Mouse (Mus musculus) embryo, embryonic 11.5 days (tissue): ENCODE measurements around the gene Asic2.

Experiments
- DNase-seq: peaks from one replicate; pipeline ENCODE4 v3.0.0-alpha.2; 2012; ENCODE audit warnings: low read depth, low spot score

Asic2 gene

GRCm38 (mm10) chr11:81521881-81522280 lies 446.4 kb downstream of the Asic2 start:
- no peak for DNase-seq

- DNase-seq, result no peak
Measured at GRCm38 (mm10) chr11:81518001-81518955, 450.0 kb downstream of the Asic2 start.

GRCm38 (mm10) chr11:81515754-81516153 lies 452.5 kb downstream of the Asic2 start:
- no peak for DNase-seq

- no peak for DNase-seq
Measured at GRCm38 (mm10) chr11:81512434-81512833, 455.8 kb downstream of the Asic2 start.

GRCm38 (mm10) chr11:81511401-81511800 lies 456.9 kb downstream of the Asic2 start:
- DNase-seq, result no peak

GRCm38 (mm10) chr11:81508385-81509233 lies 459.6 kb downstream of the Asic2 start:
- no peak for DNase-seq

- no peak for DNase-seq
Measured at GRCm38 (mm10) chr11:81504791-81505430, 463.3 kb downstream of the Asic2 start.

GRCm38 (mm10) chr11:81501473-81502246 lies 466.6 kb downstream of the Asic2 start:
- DNase-seq, result no peak

GRCm38 (mm10) chr11:81498990-81499389 lies 469.3 kb downstream of the Asic2 start:
- no peak for DNase-seq

- no peak for DNase-seq
Measured at GRCm38 (mm10) chr11:81497652-81498391, 470.4 kb downstream of the Asic2 start.

- DNase-seq, result no peak
Measured at GRCm38 (mm10) chr11:81496446-81496845, 471.8 kb downstream of the Asic2 start.

- no peak for DNase-seq
Measured at GRCm38 (mm10) chr11:81492351-81492750, 475.9 kb downstream of the Asic2 start.

GRCm38 (mm10) chr11:81489144-81489735 lies 479.0 kb downstream of the Asic2 start:
- DNase-seq, result no peak

GRCm38 (mm10) chr11:81488681-81489080 lies 479.6 kb downstream of the Asic2 start:
- DNase-seq, result no peak

GRCm38 (mm10) chr11:81486265-81486940 lies 481.9 kb downstream of the Asic2 start:
- DNase-seq, result no peak

GRCm38 (mm10) chr11:81481198-81481597 lies 487.1 kb downstream of the Asic2 start:
- no peak for DNase-seq

- no peak for DNase-seq
Measured at GRCm38 (mm10) chr11:81476231-81476630, 492.0 kb downstream of the Asic2 start.

- DNase-seq, result no peak
Measured at GRCm38 (mm10) chr11:81474121-81474520, 494.1 kb downstream of the Asic2 start.

- DNase-seq, result peak; percentile 54
Measured at GRCm38 (mm10) chr11:81462199-81462598, 506.1 kb downstream of the Asic2 start.
